Mouse (Mus musculus): ENCODE results near the gene Slc13a2. TPM values are rescaled to one million over a fixed set of nuclear protein-coding genes. Genes with fewer than 3 reads are reported as not detected.

Slc13a2 gene
- polyA plus RNA-seq (2015; fragmentation: Nextera tagmentation; extraction: Ambion mirVana) = 0.08 TPM in 1 of 2 replicates, not detected in the other

DNA sequence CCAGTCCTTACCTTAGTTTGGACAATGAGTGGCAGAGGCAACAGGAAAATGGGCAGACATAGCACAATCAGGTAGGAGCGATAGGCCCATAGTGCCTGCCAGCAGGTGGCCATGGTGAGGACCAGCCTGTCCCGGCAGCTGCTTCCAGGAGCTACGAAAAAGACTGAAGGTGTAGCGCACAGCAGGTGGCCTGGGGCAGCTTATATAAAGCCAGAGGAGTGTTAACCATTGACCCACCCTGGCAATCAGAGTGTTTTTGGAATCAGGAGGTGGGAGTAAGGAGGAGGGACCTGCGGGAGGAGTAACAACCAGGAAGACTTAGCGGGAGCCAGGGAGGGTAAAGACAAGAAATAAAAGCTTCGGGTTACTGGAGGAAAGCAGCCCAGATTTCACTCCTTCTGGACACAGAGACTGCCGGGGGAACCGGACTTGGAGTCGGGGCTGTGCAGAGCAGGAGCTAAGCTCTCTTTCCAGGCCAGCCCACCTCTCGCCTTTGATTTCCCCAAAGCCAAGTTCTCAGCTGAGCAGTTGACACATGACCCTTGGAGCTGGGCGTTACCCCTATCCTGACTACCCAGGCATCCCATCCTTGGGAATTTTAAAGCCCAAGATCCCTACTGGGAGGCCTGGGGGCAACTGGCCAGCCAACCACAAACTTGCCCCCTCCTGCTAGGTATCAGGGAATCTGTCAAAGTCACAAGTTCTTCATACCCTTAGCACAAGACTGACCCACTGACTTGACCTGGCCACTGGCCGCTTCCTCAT, at the start of gene Slc13a2:
Slc13a2 (minus strand) TSS at position 163 of the 765 bp plus-strand sequence.
- Histone ChIP-seq H3K4me2 (no peak within 1 kb of the TSS), H3K36me3 (no peaks in the 10 kb centered on the region), H3K9me3 (replicated peaks) (no peaks in the 10 kb centered on the region), H3K27ac (no peak within 1 kb of the TSS), H3K27me3 (peaks cover 34% of the 10 kb centered on the region), H3K4me1 (replicated peaks) (no peaks in the 10 kb centered on the region), H3K4me3 (no peak within 1 kb of the TSS), H3K9ac (no peak within 1 kb of the TSS)
- ATAC-seq (replicated peaks; ENCODE audit: insufficient number of reproducible peaks, insufficient read depth, low FRiP score, low read depth) = no peak
- WGBS = 25% methylated on average over 13 of the region's 13 CpGs

DNA sequence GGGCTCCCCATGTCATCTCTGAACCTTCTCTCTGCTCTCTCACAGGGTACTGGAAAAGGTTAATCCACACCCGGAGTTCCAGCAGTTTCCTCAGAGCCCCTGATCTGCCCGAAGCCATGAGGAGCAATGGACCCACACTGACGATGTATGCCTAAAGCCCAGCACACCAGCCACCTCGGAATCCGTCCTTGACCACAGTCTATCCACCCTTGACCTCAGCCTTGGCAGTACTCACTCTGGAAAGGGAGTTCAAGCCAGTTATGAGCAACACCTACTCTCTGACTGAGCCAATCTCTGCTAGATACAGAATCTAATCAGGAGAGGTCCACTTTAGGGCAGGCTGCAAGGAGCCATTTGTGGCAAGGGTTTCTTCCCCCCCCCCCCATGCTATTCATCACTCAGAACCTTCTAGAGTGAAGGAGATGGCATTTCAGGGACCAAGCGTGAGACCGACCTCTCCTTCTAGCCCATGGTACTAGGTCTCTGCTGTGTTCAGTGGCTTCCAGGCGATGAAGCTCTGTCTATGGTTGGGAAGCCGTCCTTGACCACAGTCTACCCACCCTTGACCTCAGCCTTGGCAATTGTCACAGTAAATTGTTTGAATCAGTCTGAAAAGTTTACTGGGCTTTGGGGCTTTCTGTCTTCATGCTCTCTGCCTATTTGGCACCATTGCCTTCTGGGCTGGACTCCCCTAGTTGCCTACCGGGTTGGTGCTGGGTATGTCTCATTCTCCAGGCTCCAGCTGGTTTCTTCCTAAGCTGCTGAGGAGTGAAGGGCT, 49.5 kb upstream of the Slc13a2 start:
- Histone ChIP-seq H3K27ac (no peak overlapping the region), H3K4me1 (replicated peaks) (peaks cover 4% of the 10 kb centered on the region), H3K9ac (no peak overlapping the region), H3K4me2 (no peak overlapping the region), H3K9me3 (replicated peaks) (no peaks in the 10 kb centered on the region), H3K27me3 (no peaks in the 10 kb centered on the region), H3K36me3 (no peaks in the 10 kb centered on the region), H3K4me3 (no peak overlapping the region)
- WGBS = 78% methylated on average over 10 of the region's 10 CpGs
- ATAC-seq (replicated peaks; ENCODE audit: insufficient number of reproducible peaks, insufficient read depth, low FRiP score, low read depth) = no peak

DNA sequence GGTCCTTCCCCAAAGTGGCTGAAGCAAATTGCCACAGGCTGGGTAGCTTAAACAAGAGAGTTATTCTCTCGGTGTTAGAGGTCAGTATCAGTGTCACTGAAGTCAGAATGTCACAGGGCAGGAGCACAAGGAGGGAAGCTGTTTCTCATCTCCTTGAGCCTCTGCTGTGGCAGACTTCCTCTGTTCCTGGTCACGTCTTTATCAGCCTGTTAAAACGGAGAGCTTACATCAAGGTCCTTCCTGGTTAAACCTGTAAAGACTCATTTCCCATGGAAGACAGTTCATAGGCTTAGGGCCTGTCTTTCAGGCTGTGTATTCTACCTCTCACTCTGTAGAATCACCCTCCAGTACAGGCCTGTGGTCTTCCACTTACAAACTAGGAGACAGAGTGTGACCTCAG, 45.9 kb upstream of the Slc13a2 start:
- H3K27me3 ChIP-seq = no peaks in the 10 kb centered on the region
- 35% methylated on average over 3 of the region's 3 CpGs for WGBS

DNA sequence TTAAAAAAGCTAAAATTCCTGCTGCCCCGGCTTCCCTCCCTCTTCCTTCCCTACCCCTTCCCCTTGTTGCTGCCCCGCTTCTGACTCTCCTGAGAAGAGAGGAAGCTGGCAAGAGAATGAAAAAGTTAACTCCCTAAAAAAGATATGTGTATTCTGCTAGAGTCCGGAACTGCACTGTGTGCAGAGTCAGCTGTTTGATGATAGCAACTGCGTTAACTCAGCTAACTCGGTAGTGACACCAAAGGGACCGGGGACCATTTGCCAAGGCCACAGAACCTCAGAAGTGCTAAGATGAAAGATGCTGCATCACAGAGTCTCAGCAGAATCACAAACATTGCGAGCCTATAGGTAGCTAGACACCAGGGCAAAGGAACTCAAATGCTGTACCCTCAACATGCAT, 45.5 kb upstream of the Slc13a2 start:
- Histone ChIP-seq H3K4me1 (replicated peaks) (peaks cover 14% of the 10 kb centered on the region), H3K27me3 (no peaks in the 10 kb centered on the region), H3K4me3 (no peak overlapping the region), H3K36me3 (no peaks in the 10 kb centered on the region), H3K9ac (no peak overlapping the region), H3K27ac (no peak overlapping the region), H3K9me3 (replicated peaks) (no peaks in the 10 kb centered on the region), H3K4me2 (no peak overlapping the region)
- WGBS = 58% methylated on average over 7 of the region's 7 CpGs
- ATAC-seq (replicated peaks; ENCODE audit: insufficient number of reproducible peaks, insufficient read depth, low FRiP score, low read depth) = no peak

More for the DNA sequence above, 45.9 kb upstream of the Slc13a2 start:
- no peak overlapping the region for H3K4me3 ChIP-seq
- H3K27ac ChIP-seq = no peak overlapping the region
- H3K4me1 ChIP-seq (replicated peaks) = peaks cover 14% of the 10 kb centered on the region
- no peak for ATAC-seq (replicated peaks; ENCODE audit: insufficient number of reproducible peaks, insufficient read depth, low FRiP score, low read depth)
- no peaks in the 10 kb centered on the region for H3K9me3 ChIP-seq (replicated peaks)
- H3K36me3 ChIP-seq = no peaks in the 10 kb centered on the region
- H3K4me2 ChIP-seq = no peak overlapping the region
- no peak overlapping the region for H3K9ac ChIP-seq

DNA sequence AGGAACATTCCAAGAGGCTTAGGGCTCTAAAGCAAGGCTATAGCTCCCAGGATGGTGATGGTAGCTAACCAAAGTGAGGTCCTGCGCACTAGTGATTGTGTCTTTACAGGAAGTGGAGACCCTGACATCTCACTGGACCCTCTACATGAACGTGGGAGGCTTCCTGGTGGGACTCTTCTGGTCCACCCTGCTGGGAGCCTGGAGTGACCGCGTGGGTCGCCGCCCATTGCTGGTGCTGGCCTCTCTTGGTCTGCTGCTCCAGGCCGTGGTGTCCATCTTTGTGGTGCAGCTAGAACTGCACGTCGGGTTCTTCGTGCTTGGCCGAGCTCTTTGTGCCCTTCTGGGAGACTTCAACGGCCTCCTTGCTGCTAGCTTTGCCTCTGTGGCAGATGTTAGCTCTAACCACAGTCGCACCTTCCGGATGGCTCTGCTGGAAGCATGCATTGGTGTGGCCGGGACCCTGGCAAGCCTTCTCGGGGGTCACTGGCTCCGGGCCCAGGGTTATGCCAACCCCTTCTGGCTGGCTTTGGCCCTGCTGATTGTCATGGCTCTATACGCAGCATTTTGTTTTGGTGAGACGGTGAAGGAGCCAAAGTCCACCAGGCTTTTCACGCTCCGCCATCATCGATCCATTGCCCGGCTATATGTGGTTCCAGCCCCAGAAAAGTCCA, 44.4 kb upstream of the Slc13a2 start:
- Histone ChIP-seq H3K9ac (peak overlapping the region; percentile 70), H3K4me3 (peak overlapping the region; percentile 67), H3K36me3 (no peaks in the 10 kb centered on the region), H3K27ac (peak overlapping the region; percentile 88), H3K4me1 (replicated peaks) (peaks cover 14% of the 10 kb centered on the region), H3K27me3 (no peaks in the 10 kb centered on the region), H3K9me3 (replicated peaks) (no peaks in the 10 kb centered on the region), H3K4me2 (peak overlapping the region; percentile 89)
- 0 out of 2 replicates have a peak, but pooled peaks have one; percentile 11 for ATAC-seq (replicated peaks; ENCODE audit: insufficient number of reproducible peaks, insufficient read depth, low FRiP score, low read depth)
- 70% methylated on average over 23 of the region's 23 CpGs for WGBS

DNA sequence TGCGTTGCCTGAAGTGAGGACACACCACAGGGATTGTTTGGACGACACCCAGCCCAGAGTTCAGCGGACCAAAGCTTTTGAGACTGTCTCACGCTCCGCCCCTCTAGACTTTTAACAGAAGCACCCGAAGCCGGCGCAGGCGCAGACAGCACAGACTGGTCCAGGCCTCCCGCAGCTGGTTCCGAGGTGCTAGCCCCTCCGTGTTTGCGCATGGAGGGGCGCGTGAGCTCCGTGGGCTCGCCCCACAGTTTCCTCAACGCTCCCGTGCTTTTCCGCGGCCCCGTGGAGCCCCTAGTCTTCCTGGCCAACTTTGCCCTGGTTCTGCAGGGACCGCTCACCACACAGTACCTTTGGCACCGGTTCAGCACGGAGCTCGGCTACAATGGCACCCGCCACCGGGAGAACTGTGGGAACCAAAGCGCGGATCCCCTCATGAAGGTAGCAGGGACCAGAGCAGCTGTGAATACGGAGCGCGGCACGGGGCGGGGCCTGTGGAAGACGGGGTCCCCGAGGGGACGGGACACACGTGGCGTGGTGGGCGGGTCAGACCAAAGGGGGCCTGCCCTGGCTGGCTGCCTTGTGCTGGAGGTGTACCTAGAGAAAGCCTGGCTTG, 43.7 kb upstream of the Slc13a2 start, which contains the start of gene Slc46a1:
Slc46a1 (plus strand) TSS at position 130 of the 613 bp plus-strand sequence.
- H3K27ac ChIP-seq = peak within 1 kb of the TSS; percentile 88
- H3K4me1 ChIP-seq (replicated peaks) = peaks cover 14% of the 10 kb centered on the region
- H3K4me3 ChIP-seq = peak within 1 kb of the TSS; percentile 67
- no peaks in the 10 kb centered on the region for H3K9me3 ChIP-seq (replicated peaks)
- H3K9ac ChIP-seq = peak within 1 kb of the TSS; percentile 70
- H3K27me3 ChIP-seq = no peaks in the 10 kb centered on the region
- no peaks in the 10 kb centered on the region for H3K36me3 ChIP-seq
- ATAC-seq (replicated peaks; ENCODE audit: insufficient number of reproducible peaks, insufficient read depth, low FRiP score, low read depth) = peak; percentile 93
- peak within 1 kb of the TSS; percentile 89 for H3K4me2 ChIP-seq
- WGBS = under 1% methylated on average over 41 of the region's 41 CpGs

DNA sequence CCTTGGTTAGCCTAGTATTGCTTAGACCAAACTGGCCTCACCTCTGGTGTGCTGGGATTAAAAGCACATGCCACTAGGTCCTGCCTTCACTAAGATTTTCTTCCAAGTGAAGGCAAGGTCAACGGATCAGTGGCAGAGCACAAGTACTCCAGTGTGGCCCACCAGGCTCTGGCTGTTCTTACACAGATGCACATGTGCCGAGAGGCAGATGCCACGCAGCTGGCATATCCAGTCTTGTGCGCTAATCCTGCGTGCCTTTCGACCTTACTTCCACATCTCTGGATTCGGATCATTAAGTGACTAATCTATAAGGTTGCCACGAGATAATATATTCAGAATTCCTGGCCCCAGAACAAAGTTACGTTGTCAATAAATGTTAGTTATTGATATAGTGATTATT, 43.1 kb upstream of the Slc13a2 start:
- peak overlapping the region; percentile 89 for H3K4me2 ChIP-seq
- H3K9ac ChIP-seq = peak overlapping the region; percentile 70
- WGBS = 46% methylated on average over 9 of the region's 9 CpGs
- peak overlapping the region; percentile 67 for H3K4me3 ChIP-seq
- peaks cover 14% of the 10 kb centered on the region for H3K4me1 ChIP-seq (replicated peaks)
- H3K27ac ChIP-seq = no peak overlapping the region; the same call in 1 of the 2 replicates
- H3K27me3 ChIP-seq = no peaks in the 10 kb centered on the region
- ATAC-seq (replicated peaks; ENCODE audit: insufficient number of reproducible peaks, insufficient read depth, low FRiP score, low read depth) = no peak
- no peaks in the 10 kb centered on the region for H3K36me3 ChIP-seq
- no peaks in the 10 kb centered on the region for H3K9me3 ChIP-seq (replicated peaks)

DNA sequence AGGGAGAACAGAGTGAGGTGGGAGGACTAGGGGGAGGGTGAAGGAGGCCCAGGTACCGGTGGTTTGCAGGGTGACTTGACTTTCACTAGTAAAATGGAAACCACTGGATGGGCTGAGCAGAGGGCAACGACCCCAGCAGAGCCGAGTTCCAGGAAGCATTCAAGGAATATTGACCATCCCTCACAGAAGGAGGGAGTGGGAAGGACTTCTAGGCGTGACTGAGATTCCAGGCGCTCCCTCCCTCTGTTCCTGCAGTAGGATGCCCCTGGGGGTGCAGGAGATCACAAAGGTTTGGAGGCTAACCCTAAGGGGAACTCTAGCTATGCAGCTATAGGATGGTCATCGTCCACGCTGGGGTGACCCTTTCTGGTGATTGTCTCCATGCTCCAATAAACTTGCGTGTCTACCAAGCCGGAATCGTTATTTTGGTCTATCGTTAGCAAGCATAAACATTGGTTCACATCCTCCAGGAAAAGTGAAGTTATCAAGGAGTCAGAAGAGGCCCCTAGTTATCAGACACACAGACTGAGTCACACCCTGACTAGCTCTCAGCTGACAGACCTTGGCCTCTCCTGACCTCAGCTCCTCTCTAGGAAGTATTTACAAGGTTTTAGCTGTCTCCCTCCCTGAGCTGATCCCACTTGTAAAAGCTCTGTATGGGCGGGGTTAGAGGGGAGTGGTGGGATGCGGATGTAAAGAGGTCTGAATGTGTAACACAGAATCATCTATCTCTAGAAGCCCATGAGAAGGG, 41.4 kb upstream of the Slc13a2 start:
- 40% methylated on average over 13 of the region's 13 CpGs for WGBS
- no peak overlapping the region for H3K9ac ChIP-seq
- H3K27me3 ChIP-seq = no peaks in the 10 kb centered on the region
- H3K36me3 ChIP-seq = no peaks in the 10 kb centered on the region
- no peaks in the 10 kb centered on the region for H3K9me3 ChIP-seq (replicated peaks)
- no peak overlapping the region for H3K4me3 ChIP-seq
- ATAC-seq (replicated peaks; ENCODE audit: insufficient number of reproducible peaks, insufficient read depth, low FRiP score, low read depth) = no peak
- H3K4me2 ChIP-seq = no peak overlapping the region
- H3K4me1 ChIP-seq (replicated peaks) = peaks cover 14% of the 10 kb centered on the region
- no peak overlapping the region for H3K27ac ChIP-seq

DNA sequence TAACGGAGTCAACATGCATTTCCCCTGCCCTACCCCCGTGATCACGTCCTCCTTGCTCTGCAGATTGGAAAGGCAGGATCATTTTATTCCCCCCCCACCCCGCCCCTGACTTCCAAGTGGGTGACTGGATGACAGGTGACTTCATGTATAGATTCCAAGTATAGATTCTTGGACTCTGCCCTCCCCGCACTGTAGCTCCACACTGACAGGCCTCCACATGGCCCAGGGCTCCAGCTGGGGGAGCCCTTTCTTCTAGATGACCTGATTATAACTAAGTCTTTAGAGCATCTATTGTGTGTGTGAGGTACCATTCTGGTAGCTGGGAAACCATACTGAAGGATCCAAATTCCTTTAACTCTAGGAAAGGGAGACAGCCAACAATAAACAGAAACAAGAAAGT, 40.7 kb upstream of the Slc13a2 start:
- Histone ChIP-seq H3K27me3 (no peaks in the 10 kb centered on the region; the same call in 1 of the 2 replicates), H3K9ac (no peak overlapping the region), H3K4me3 (no peak overlapping the region), H3K4me1 (replicated peaks) (peaks cover 14% of the 10 kb centered on the region), H3K36me3 (no peaks in the 10 kb centered on the region), H3K27ac (no peak overlapping the region), H3K9me3 (replicated peaks) (no peaks in the 10 kb centered on the region), H3K4me2 (no peak overlapping the region)
- ATAC-seq (replicated peaks; ENCODE audit: insufficient number of reproducible peaks, insufficient read depth, low FRiP score, low read depth) = no peak
- WGBS = 74% methylated on average over 5 of the region's 5 CpGs

DNA sequence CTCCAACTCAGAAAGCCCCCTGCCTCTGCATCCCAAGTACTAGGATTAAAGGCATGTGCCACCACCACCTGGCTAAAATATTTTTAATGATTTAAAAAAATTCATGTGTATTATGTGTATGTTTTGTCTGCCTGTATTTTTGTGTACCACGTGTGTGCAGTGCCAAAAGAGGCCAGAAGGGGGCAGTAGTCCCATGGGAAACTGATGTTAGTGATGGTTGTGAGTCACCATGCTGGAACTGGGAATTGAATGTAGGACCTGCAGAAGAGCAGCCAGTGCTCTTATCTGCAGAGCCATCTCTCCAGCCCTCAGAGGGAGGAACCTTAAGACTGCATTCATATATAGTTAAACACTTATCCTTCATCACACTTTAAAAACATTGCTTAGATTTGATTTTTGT, 39.9 kb upstream of the Slc13a2 start:
- Histone ChIP-seq H3K4me2 (no peak overlapping the region), H3K9me3 (replicated peaks) (no peaks in the 10 kb centered on the region), H3K36me3 (no peaks in the 10 kb centered on the region), H3K27me3 (no peaks in the 10 kb centered on the region; the same call in 1 of the 2 replicates), H3K9ac (no peak overlapping the region), H3K27ac (no peak overlapping the region), H3K4me3 (no peak overlapping the region), H3K4me1 (replicated peaks) (peaks cover 14% of the 10 kb centered on the region)
- ATAC-seq (replicated peaks; ENCODE audit: insufficient number of reproducible peaks, insufficient read depth, low FRiP score, low read depth) = no peak
- WGBS = 61% methylated on average over 1 of the region's 1 CpGs

Measured in heart, embryonic 15.5 days (tissue).